Mouse (Mus musculus): ENCODE results near the gene She. TPM values are rescaled to one million over a fixed set of nuclear protein-coding genes. Genes with fewer than 3 reads are reported as not detected.
"Not testable (repeated sequence)": the region's sequence is repeated elsewhere in the genome, so short reads cannot be mapped to it uniquely, and the experiment has no call there.

Gene She
- polyA plus RNA-seq (2012; rRNA removed): 3.4 and 3.5 TPM in 2 replicates

DNA sequence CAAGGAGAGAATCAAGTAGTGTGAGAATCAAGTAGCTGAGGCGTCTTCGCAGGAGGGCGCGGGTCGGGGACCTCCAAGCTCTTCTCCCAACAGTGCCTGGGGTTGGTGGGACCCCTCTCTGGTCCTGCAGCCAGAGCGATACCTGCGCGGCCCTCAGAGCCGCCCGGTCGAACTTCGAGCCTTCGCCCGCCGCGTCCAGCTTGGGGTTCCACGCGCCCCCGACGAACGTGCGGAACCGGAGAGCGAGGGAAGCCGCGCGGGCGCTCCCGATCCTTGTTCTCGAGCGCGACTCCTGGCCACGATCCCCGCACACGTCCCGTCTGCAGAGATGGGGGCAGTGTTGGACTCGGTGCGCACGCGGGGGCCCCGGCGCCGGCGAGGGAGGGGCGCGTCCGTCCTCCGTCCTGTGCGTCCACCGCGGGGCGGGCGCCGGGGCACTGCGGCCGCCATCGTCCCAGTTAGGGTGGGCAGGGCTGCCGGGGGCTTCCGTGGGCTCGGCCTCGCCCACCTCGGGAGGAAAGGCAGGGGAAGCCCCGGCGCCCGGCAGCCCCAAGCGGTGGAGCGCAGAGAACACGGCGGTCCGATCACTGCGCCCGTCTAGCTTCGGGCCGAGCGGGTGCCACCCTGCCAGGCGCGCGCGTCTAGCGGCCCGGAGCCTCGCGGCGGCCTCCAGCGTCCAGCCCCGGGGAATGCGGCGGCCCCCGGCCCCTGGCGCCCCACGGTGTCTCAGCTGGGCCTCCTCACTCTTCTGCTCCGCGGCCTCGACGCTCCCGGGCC lies at the start of gene She:
Gene She (plus strand): TSS at position 556 of the 777 bp plus-strand sequence.
- DNase-seq (ENCODE audit: low read depth): no peak

DNA sequence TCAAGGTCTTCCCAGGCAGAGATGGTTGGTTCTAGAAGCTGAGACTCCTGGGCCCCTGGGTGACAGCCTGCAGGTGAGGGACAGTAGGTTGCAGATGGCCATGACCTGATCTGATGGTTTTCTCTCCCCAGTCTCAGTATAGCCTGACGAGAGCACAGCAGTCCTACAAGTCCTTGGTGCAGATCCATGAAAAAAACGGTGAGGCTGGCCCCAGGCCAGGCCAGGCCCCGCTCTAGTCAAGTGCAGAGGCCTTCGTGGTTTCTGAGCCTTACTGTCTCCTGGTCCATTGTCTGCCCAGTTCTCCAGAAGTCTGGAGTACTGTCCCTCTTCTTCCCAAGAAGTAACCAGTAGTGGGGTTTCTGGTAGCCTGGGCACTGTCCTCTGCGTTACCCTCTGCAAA lies 49.5 kb upstream of the She start:
- DNase-seq (ENCODE audit: low read depth): no peak

DNA sequence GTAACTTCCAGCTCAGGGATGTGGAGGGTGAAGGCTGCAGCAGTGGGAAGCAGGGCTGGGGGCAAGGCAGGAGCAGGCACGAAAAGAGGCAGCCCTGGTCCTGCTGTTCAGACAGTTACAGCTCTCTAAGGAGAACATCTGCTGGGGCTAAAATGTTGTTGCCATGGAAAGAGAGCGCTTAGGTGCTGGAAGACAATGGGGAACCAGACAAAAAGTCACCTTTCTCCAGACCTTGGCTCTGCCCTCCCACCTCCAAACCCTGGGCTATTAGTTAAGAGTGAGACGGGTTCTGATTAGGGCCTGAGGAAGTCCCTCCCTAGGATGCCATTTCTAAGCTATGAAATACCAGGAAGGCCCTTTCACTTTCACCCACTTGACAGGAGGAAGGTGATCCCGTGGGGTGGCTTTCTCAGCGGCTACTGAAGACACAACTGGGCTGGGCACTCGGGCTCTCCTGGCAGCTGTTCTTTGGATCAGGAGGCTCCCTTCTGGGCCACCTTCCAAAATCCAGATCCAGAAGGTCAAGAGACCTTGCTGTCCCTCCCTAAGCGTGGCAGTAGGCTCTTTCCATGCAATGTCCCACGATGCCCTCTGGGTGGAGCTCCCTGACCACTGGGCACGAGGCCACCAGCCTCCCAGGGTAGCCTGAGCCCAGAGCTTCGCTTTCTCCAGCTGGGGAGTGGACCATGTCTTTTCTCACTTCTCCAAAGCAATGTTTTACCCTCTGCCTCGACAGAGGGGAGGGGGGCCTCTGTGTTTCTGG lies 46.0 kb upstream of the She start:
- DNase-seq (ENCODE audit: low read depth): no peak

DNA sequence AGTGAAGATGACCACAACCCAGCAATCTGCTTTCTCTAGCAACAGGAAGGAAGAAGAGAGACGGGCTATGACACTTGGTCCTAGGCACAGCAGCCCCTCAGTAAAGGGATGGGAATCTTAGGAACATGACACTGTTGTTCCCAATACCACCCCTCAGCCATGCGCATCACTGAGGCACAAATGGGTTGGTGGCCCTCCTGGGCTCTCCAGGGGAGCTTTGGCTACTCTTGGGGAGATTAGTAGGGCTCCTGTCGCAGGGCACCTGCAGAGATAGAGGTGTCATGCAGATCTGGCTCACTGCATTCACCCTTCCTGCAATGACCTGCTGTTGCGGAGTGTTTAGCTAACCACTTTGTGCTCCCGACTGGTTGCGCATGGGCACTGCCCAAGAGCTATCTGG lies 44.9 kb upstream of the She start:
- no peak for DNase-seq (ENCODE audit: low read depth)

DNA sequence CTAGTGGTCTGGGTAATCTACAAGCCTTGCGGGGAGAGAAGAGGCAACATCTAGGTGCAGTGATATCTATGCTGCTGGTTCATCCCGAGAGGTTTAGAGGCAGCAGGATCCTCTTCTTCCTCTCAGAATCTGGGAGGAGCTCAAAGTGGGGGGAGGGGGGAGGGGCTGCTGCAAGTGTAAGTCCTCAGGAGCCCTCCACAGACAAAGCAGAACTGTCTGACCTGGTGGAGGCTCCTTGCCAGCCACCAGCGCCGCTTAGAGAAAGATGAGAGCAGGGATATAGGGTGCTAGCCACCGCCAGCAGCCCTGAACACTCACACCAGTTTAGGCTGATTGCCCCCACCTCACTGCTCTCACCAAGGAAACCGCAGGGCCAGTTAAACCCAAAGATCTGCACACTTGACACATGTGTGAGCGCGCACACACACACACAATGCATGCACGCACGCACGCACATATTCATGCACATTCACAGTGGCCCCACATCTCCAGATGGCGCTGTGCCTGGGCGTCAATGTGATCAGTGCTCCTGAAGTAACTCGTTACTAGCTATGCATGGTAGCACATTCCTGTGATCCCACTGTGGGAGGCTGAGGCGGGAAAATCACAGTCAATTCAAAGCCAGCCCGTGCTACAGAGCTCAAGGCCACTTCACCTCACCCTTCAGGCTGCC lies 42.4 kb upstream of the She start:
- DNase-seq (ENCODE audit: low read depth): no peak

DNA sequence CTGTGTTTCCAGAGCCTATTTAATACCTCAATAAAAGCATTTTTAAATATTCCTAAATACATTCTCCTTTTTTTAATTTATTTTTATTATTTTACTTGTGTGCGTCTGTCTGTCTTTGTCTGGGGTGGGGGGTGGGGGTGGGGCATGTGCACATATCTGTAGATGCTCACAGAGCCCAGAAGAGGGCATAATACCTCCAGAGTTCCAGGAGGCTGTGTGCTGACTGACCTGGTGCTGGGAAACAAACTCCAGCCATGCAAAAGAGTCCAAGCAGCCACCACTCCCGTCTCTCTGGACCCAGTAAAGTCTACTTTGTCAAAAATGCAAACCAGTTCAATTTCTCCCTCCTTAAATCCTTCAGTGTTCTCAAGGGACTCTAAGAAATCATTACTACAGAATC lies 36.6 kb upstream of the She start:
- DNase-seq (ENCODE audit: low read depth): no peak

DNA sequence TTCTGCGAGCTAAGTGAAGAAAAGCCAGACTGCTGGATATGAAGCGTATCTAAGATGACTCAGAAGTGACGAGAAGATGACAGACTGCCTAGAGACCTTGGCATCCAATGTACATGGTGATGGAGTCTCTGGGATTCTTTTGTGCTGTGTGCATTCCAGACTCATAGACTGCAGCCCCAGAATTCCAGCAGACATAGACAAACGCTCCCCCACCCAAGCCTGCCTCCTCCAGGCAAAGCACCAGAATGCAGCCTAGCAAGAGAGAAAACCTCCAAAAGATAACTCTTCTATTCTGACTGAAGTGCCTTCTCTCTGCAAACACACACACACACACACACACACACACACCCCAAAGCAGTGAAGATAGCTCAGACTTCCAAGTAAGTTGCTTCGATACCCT lies 35.4 kb upstream of the She start:
- DNase-seq (ENCODE audit: low read depth): no peak

DNA sequence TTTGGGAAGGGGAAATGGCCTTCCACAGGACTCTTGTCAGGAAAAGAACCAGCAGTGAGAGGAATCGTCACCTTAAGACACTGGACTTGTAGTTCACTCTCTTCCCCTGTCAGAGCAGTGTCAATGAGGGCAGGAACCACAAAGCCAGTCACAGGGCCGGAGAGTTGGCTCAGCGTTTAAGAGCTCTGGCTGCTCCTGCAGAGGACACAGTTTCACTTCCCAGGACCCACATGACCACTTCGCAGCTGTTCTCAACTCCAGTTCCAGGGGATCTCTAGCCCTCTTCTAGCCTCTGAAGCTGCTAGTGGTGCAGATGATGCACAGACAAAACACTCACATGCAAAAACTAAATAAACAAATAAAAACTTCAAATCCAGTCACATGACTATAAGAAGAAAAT lies 34.8 kb upstream of the She start:
- no peak for DNase-seq (ENCODE audit: low read depth)

DNA sequence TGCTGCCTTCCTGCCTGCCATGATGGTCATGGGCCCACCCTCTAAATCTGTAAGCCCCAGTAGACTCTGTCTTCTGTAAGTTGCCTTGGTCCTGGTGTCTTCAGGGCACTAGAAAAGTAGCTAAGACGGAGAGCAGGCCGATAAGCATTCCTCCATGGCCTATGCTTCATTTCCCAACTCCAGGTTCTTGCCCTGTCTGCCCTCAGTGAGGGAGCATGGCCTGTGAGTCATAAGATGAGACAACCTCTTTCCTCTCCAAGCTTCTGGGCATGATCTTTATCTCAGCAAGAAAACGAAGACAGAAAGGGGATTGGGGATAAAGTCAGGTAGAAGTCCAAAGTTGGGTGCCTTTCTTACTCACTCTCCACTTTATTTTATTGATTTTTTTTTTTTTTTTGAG lies 32.7 kb upstream of the She start:
- no peak for DNase-seq (ENCODE audit: low read depth)

DNA sequence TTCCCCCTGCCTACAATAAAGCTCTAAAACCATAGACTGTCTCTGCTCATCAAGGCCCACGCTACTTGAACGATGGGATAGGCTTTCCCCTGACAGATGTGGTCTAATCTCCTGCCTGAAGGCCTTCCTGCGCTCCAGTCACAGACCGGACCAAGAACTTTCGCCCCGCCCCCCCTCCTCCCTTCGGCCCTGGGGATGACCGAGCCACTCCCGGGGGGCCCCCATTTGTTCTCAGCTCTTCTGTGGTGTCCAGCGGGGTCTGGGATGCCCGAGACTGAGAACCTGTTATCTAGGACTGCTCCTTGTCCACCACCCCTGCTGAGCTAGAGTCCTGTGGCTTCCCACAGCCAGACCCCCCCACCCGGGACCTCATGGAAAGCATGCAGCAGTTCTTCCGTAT lies 31.7 kb upstream of the She start:
- DNase-seq (ENCODE audit: low read depth): no peak

DNA sequence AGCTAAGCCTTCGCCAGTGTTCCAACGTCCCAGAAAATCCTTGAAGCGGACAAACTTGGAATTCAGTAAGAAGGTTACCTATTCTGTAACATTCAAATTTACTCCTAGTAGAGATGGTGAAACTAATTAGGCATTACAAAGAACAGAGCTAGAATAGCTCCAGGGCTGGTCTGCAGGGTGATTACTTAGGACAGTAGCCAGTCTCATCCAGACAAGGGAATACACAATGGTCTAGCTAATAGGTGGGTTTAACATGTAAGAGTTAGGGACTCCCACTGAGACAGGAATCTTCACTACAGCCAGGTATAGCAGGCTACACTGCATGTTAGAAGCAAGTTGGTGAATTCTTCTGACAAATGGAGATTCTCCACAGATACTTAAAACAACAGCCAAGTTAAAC lies 31.1 kb upstream of the She start:
- DNase-seq (ENCODE audit: low read depth): not testable (repeated sequence)

DNA sequence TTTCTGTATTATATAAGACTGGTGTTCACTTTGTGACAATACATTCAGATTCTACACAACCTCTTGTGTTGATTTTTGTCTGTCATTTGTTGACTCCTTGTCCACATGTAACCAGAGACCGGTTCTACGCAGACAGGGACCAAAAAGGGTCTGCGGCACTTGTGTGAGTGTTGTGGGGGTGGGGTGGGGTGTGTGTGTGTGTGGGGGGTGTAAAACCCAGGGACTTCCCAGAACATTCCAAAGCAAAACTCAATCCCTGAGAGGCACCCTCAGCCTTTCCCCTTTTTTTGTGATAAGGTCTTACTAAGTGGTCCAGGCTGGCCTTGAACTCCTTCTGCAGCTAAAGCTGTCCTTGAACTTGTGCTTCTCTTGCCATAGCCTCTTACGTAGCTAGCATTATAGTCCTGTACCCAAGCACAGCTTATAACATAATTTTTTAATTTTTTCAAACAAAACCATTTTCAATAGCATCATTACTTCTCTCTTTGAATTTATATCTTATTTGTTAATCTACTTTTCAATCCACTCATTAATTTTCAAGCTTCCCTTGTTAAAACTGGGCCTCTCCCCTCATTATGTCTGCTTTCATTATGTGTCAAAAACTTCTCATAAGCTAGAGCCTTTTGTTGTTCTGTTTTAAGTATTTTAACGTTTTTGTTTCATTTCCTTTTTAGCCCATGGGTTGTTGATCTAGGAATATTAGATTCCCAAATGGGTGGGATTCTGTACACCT lies 30.2 kb upstream of the She start:
- DNase-seq (ENCODE audit: low read depth): no peak

DNA sequence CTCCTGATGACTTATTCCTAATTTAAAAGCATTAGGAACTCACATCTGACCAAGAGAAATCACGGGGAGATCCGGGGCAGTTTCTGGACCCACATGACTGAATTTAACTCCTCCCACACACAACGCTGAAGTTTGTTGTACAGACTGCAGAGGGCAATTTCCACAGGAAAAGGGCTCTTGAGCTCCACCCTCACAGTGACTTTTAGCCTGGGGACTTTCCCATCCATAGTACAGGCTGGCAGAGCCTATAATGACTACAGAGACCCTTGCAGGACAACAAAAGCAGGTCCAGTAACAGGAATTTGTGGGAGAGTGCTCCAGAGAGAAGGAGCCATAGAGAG lies 29.7 kb upstream of the She start:
- no peak for DNase-seq (ENCODE audit: low read depth)

DNA sequence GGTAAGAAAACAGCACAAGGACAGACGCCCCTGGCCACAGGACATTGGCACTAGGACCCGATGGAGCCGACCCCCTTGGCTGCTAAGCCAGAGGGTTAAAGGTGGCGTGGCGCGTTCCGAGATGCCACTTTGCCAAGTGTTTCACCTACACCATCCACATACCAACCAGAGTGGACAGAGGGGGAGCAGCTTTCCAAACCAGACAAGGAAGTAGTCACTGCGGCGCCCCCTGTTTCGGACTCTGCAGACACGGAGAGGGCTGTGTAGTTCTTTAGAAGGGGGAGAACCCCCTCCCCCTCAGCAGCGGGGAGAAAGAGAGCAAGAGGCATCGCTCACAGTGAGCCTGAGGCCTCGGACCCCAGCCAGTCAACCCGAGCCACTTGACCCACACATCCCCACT lies 28.3 kb upstream of the She start:
- no peak for DNase-seq (ENCODE audit: low read depth)

DNA sequence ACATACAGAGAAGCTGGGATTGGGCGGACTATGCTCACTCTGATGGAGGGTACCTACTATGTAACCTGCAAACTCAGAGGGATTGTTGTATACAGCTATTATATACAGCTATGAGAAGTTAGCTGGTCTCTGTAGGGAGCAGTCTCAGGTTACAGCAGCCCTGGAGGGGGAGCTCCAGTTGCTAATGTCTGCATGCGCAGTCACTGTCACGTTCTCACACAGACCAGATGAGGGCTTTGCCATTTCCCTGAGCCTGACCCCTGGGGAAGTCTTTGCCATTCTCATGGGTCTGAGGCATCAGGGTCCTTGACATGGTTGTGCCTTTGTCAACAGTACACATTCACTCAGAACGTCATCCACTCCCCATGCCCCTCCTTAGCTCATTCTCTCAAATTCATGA lies 26.0 kb upstream of the She start:
- DNase-seq (ENCODE audit: low read depth): no peak

DNA sequence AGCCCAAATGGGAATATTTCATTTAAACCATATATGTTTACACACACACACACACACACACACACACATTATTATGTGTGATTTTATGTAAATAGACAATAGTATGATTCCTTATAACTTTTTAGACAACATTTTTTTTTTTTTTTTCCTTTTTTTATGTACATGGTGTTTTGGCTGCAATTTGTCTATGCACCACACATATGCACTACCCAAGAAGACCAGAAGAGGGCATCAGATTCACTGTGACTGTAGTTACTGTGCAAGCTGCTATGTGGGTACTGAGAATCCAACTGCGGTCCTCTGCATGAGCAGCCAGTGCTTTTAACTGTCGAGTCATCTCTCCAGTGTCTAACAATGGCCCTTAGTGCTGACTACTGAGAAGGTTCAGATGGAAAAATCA lies 24.4 kb upstream of the She start:
- no peak for DNase-seq (ENCODE audit: low read depth)

DNA sequence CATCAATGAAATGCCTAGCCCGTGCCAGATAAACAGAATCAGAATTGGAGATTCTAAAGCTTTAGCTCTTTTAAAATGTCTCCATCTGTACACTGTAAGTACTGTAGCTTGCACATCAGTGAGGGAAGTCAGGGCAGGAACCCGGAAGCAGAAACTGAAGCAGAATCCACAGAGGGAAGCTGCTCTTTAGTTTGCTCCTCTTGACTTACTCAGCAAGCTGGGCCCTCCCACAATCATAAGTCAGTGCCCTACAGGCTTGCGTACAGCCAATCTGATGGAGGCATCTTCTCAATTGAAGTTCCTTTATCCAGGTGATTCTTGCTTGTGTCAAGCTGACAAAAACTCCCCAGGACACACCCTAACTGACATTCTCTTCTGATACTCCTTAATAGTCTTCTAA lies 24.0 kb upstream of the She start:
- DNase-seq (ENCODE audit: low read depth): no peak

DNA sequence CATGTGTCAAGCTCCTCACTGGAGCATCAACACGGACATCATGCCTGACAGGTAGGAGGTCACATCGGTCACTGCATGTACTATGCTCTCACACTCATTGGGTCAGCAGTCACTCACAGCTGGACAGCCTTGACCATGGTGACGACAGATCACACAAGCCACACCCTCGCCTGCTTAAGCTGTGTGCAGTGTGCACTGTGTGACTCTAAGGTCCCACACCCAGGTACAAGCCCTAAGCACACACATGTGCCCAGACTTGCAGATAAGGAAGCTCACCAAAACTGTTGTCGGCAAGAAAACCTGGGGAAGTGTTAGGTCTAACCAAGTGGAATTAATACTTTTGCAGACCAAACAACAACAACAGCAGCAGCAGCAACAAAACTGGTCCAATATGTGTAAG lies 23.3 kb upstream of the She start:
- DNase-seq (ENCODE audit: low read depth): no peak

DNA sequence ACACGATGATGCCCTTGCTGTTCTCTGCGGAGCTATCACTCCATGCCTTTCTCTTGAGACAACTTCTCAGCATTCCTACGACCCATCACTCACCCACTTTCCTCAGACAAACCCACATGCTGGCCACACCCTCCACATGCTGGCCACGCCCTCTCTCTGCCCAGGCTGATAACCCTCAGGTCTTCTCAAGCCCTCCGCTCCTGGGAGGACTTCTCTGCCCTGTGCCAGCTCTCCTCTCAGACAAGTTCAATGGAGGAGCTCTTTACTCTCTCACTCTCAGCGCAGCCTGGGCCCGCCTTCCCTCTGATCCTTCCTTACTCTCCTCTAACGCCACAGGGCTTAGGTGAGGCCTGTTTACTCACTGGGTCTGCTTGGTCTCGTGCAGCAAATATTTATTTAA lies 22.5 kb upstream of the She start:
- no peak for DNase-seq (ENCODE audit: low read depth)

DNA sequence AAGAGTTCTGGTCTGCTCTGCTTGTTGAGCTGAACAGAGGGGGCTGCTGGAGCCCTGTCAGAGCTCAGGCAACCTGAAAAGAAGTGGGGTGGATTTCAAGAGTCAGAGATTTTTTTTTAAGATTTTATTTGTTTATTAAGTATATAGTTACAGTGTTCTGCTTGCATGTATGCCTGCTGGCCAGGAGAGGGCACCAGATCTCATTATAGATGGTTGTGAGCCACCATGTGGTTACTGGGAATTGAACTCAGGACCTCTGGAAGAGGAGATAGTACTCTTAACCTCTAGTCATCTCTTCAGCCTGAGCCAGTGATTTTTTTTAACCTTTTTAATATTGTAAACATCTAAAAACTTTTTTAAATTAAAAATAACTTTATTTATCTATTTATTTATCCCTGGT lies 20.3 kb upstream of the She start:
- DNase-seq (ENCODE audit: low read depth): no peak

DNA sequence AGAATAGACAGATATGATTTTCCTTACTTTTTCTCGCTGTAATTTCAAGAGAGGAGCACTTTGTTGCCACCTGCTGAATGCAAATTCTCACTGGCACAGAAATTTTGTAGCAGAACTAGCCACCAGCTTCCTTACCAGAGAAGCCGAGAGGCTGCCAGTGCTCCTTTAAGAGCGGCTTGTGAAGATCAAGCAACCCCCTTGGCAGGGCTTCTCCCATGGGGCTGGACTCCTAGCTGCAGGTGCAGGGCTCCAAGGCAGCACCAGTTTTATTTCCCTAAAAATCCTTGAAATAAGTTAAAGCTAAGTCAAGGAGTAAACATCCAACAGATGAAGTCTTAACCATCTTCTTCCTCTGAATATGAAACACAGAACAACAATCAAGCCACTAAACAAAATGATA lies 19.0 kb upstream of the She start:
- no peak for DNase-seq (ENCODE audit: low read depth)

DNA sequence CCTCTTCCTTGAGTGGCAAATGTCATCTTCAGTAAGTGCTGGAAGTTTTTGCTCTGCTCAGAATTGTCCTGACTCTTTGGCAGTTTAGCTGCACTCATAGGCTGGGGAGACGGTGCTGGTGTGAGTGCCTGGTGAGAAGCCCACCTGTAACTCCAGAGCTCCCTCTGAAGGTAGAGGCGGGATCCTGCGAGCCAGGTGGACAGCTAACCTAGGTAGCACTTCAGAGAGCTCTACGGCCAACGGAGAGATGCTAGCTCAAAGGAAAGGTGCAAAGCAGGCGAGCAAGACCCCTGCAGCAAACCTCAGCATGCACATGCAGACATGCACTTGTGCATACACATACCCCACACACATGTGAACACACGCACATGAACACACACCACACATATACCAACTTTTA lies 17.1 kb upstream of the She start:
- no peak for DNase-seq (ENCODE audit: low read depth)
